Mouse (Mus musculus) myocyte (in vitro differentiated cells): ENCODE data around the gene Acsm2.

Experiments used
- CEBPB ChIP-seq: IDR thresholded peaks from 2 replicates; pipeline ENCODE4 v1.6.1; 2011; ENCODE audit warnings: mild to moderate bottlenecking, moderate library complexity; ENCODE audit not compliant: poor library complexity, insufficient read depth, severe bottlenecking
- E2F4 ChIP-seq: IDR thresholded peaks from one replicate; pipeline ENCODE4 v1.6.1; 2011; ENCODE audit warnings: mild to moderate bottlenecking, control low read depth, moderate library complexity; ENCODE audit not compliant: insufficient read depth
- MAX ChIP-seq: IDR thresholded peaks from one replicate; pipeline ENCODE4 v1.6.1; 2011; ENCODE audit warnings: low read depth, mild to moderate bottlenecking, control low read depth
- MYOD1 ChIP-seq, 3 experiments: IDR thresholded peaks; one replicate each; pipeline ENCODE4 v1.6.1; 2011; ENCODE audit warnings: control low read depth in 2 of 3, low read depth in 2 of 3, mild to moderate bottlenecking in 2 of 3, moderate library complexity in 1 of 3; ENCODE audit not compliant: insufficient read length in 2 of 3, control insufficient read depth in 1 of 3
- MYOG ChIP-seq, 3 experiments: IDR thresholded peaks; one replicate each; pipeline ENCODE4 v1.6.1; 2011; ENCODE audit warnings: control low read depth in 2 of 3, low read depth in 2 of 3, mild to moderate bottlenecking in 2 of 3; ENCODE audit not compliant: insufficient read length in 2 of 3, control insufficient read depth in 1 of 3, insufficient read depth in 1 of 3
- POLR2A ChIP-seq: IDR thresholded peaks from one replicate; pipeline ENCODE4 v1.6.1; 2011; ENCODE audit warnings: low read depth, mild to moderate bottlenecking, control low read depth, moderate library complexity; ENCODE audit not compliant: insufficient read length
- POLR2AphosphoS2 ChIP-seq: IDR thresholded peaks from one replicate; pipeline ENCODE4 v1.6.1; 2011; ENCODE audit warnings: low read depth, control low read depth; ENCODE audit not compliant: insufficient read length
- REST ChIP-seq: IDR thresholded peaks from one replicate; pipeline ENCODE4 v1.6.1; 2011; ENCODE audit warnings: mild to moderate bottlenecking, control low read depth, moderate library complexity; ENCODE audit not compliant: insufficient read depth, insufficient read length
- SRF ChIP-seq: IDR thresholded peaks from one replicate; pipeline ENCODE4 v1.6.1; 2011; ENCODE audit warnings: low read depth; ENCODE audit not compliant: control insufficient read depth, insufficient read length
- TCF12 ChIP-seq: IDR thresholded peaks from one replicate; pipeline ENCODE4 v1.6.1; 2011; ENCODE audit warnings: mild to moderate bottlenecking, control low read depth; ENCODE audit not compliant: poor library complexity, insufficient read depth, severe bottlenecking
- USF1 ChIP-seq: IDR thresholded peaks from one replicate; pipeline ENCODE4 v1.6.1; 2011; ENCODE audit warnings: low read depth, mild to moderate bottlenecking, control low read depth, moderate library complexity

- TF ChIP-seq REST (no peak), POLR2A (no peak), USF1 (no peak), E2F4 (no peak), POLR2AphosphoS2 (no peak), MAX (no peak), TCF12 (no peak), CEBPB (no peak), MYOD1 (IDR thresholded peaks at IDR 0.05; ENCODE audit: control insufficient read depth in 1 of 3, insufficient read length in 2 of 3, low read depth in 2 of 3) (no peak), MYOG (IDR thresholded peaks at IDR 0.05; ENCODE audit: control insufficient read depth in 1 of 3, insufficient read depth in 1 of 3, insufficient read length in 2 of 3, low read depth in 2 of 3) (no peak), SRF (no peak)
Measured at GRCm38 (mm10) chr7:119534389-119534788, 19.8 kb upstream of the Acsm2 start.
